Mouse (Mus musculus): Measurements from ENCODE around the gene Dcps. TPM values are rescaled to one million over a fixed set of nuclear protein-coding genes. Genes with fewer than 3 reads are reported as not detected.

Gene Dcps
- total RNA-seq, 2 experiments from 2014 or later = 20.5 to 21.7 TPM

- no peak for DNase-seq (ENCODE audit: low spot score in 2 of 2)
- no peak overlapping the region for H3K27ac ChIP-seq
- TF ChIP-seq CTCF (conservative IDR thresholded peaks at IDR 0.05) = no peak
- no peak overlapping the region for H3K4me3 ChIP-seq
Measured at GRCm38 (mm10) chr9:35145829-35146228, 30.0 kb downstream of the Dcps start.

GRCm38 (mm10) chr9:35145118-35145517 is 30.7 kb downstream of the Dcps start:
- DNase-seq (ENCODE audit: low spot score in 2 of 2) = no peak
- Histone ChIP-seq H3K4me3 (no peak overlapping the region), H3K27ac (no peak overlapping the region; the same call in 1 of the 2 replicates)
- TF ChIP-seq CTCF (conservative IDR thresholded peaks at IDR 0.05) = no peak

GRCm38 (mm10) chr9:35142221-35142620 is 33.6 kb downstream of the Dcps start:
- Histone ChIP-seq H3K4me3 (no peak overlapping the region), H3K27ac (no peak overlapping the region)
- no peak for DNase-seq (ENCODE audit: low spot score in 2 of 2)
- TF ChIP-seq CTCF (conservative IDR thresholded peaks at IDR 0.05) = no peak

- no peak for DNase-seq (ENCODE audit: low spot score in 2 of 2)
- Histone ChIP-seq H3K27ac (no peak overlapping the region), H3K4me3 (no peak overlapping the region)
- no peak for TF ChIP-seq CTCF (conservative IDR thresholded peaks at IDR 0.05)
Measured at GRCm38 (mm10) chr9:35139231-35139744, 36.6 kb downstream of the Dcps start.

- no peak for DNase-seq (ENCODE audit: low spot score in 2 of 2)
- Histone ChIP-seq H3K27ac (no peak overlapping the region), H3K4me3 (no peak overlapping the region)
- no peak for TF ChIP-seq CTCF (conservative IDR thresholded peaks at IDR 0.05)
Measured at GRCm38 (mm10) chr9:35138029-35138428, 37.8 kb downstream of the Dcps start.

- TF ChIP-seq CTCF (conservative IDR thresholded peaks at IDR 0.05) = no peak
- DNase-seq (ENCODE audit: low spot score in 2 of 2) = no peak
- no peak overlapping the region for H3K4me3 ChIP-seq
- H3K27ac ChIP-seq = no peak overlapping the region
Measured at GRCm38 (mm10) chr9:35135575-35135974, 40.3 kb downstream of the Dcps start.

GRCm38 (mm10) chr9:35131637-35132397 is 44.0 kb downstream of the Dcps start:
- no peak overlapping the region for H3K4me3 ChIP-seq
- TF ChIP-seq CTCF (conservative IDR thresholded peaks at IDR 0.05) = no peak
- DNase-seq (ENCODE audit: low spot score in 2 of 2) = peak in 1 of 2 experiments; percentile 47
- H3K27ac ChIP-seq = no peak overlapping the region

- no peak overlapping the region for H3K4me3 ChIP-seq
- TF ChIP-seq CTCF (conservative IDR thresholded peaks at IDR 0.05) = no peak
- no peak overlapping the region for H3K27ac ChIP-seq
- no peak for DNase-seq (ENCODE audit: low spot score in 2 of 2)
Measured at GRCm38 (mm10) chr9:35128995-35129418, 46.9 kb downstream of the Dcps start.

- H3K4me3 ChIP-seq = no peak overlapping the region
- TF ChIP-seq CTCF (conservative IDR thresholded peaks at IDR 0.05) = no peak
- no peak overlapping the region for H3K27ac ChIP-seq
- DNase-seq (ENCODE audit: low spot score in 2 of 2) = no peak
Measured at GRCm38 (mm10) chr9:35128564-35128963, 47.3 kb downstream of the Dcps start.

GRCm38 (mm10) chr9:35127561-35127960 is 48.3 kb downstream of the Dcps start:
- Histone ChIP-seq H3K4me3 (no peak overlapping the region), H3K27ac (no peak overlapping the region)
- DNase-seq (ENCODE audit: low spot score in 2 of 2) = no peak
- no peak for TF ChIP-seq CTCF (conservative IDR thresholded peaks at IDR 0.05)

GRCm38 (mm10) chr9:35127147-35127546 is 48.7 kb downstream of the Dcps start:
- H3K4me3 ChIP-seq = no peak overlapping the region
- DNase-seq (ENCODE audit: low spot score in 2 of 2) = no peak
- TF ChIP-seq CTCF (conservative IDR thresholded peaks at IDR 0.05) = no peak
- H3K27ac ChIP-seq = no peak overlapping the region

GRCm38 (mm10) chr9:35124678-35124955 is 51.2 kb downstream of the Dcps start:
- no peak for DNase-seq (ENCODE audit: low spot score in 2 of 2)
- TF ChIP-seq CTCF (conservative IDR thresholded peaks at IDR 0.05) = no peak
- Histone ChIP-seq H3K27ac (peak overlapping the region; percentile 71; the same call in 1 of the 2 replicates), H3K4me3 (no peak overlapping the region)

- no peak for DNase-seq (ENCODE audit: low spot score in 2 of 2)
- no peak for TF ChIP-seq CTCF (conservative IDR thresholded peaks at IDR 0.05)
- H3K27ac ChIP-seq = peak overlapping the region; percentile 71
- no peak overlapping the region for H3K4me3 ChIP-seq
Measured at GRCm38 (mm10) chr9:35123804-35124677, 51.8 kb downstream of the Dcps start.

Measured in layer of hippocampus, adult 2 months (tissue).